In the genomic region with DNA sequence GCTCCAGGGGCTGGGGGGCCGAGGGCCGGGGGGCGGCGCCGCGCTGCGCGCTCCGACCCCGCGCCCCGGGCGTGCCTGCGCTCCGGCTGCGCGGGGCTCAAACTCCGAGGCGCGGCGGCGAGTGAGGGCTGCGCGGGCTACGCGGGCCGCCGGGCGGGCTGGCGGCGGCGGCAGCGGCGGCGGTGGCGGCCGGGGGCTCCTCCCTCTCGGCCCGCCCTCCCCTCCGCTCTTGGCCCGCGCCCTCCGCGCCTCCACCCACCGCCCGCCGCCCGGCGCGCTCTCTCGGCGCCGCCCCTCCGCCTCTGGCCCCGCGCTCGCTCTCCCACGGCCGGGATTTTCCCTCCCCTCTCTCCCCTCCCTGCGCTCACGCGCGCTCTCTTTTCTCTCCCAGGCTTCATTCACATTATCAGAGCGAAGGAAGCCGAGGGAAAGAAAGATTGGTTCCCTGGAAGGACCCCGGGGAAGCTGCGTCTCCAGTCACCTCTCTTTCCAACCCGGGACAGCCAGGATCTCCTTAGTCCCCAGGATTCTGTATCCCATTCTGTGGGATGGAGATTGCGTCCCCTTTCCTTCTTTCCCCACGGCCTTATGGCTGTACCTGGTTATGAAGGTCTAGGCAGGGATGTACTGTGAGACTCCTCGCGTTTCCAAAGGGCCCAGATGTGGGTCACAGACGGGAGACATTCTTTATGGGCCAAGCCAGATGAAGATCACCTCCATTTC, we compare ENCODE assay signal across 9 mouse cellular contexts. TPM values are rescaled to one million over a fixed set of nuclear protein-coding genes. Genes with fewer than 3 reads are reported as not detected.
DNase-seq lines count a peak whose midpoint lies in the region; ATAC-seq and TF ChIP-seq lines count a peak whose summit lies in the region.
"Had no signal": no experiment of that assay in that cellular context is flagged by ENCODE, and none has a peak within 500 bp of the region (broad histone marks: within the 10 kb centered on the region; RNA-seq: fewer than 3 reads in every experiment).

A gene (minus strand): TSS at position 11 of the 723 bp plus-strand sequence.

- no peaks in the 10 kb centered on the region for H3K36me3 ChIP-seq in heart, adult 2 months (ENCODE audit: control insufficient read depth, insufficient read depth, low read length)
- no peaks in the 10 kb centered on the region for H3K36me3 ChIP-seq in embryonic facial prominence, embryonic 14.5 days (ENCODE audit: control insufficient read depth, insufficient read depth, low read length)
- no peaks in the 10 kb centered on the region for H3K36me3 ChIP-seq in kidney, postnatal 0 days (ENCODE audit: insufficient read depth, low read length)
- H3K36me3 ChIP-seq in liver, embryonic 16.5 days (ENCODE audit: control insufficient read depth, insufficient read depth), result no peaks in the 10 kb centered on the region
- no peaks in the 10 kb centered on the region for H3K36me3 ChIP-seq in stomach, embryonic 15.5 days

- H3K9ac ChIP-seq in heart, adult 2 months (ENCODE audit: low read depth, low read length), result no peak within 1 kb of the TSS
- H3K9ac ChIP-seq in embryonic facial prominence, embryonic 14.5 days (ENCODE audit: low read depth, low read length), result peak within 1 kb of the TSS; percentile 65
- peak within 1 kb of the TSS; percentile 37; the same call in 1 of the 2 replicates for H3K9ac ChIP-seq in kidney, postnatal 0 days (ENCODE audit: low read depth, low read length)
- no peak within 1 kb of the TSS for H3K9ac ChIP-seq in liver, embryonic 16.5 days (ENCODE audit: low read depth, low read length)
- peak within 1 kb of the TSS; percentile 12; the same call in 1 of the 2 replicates for H3K9ac ChIP-seq in stomach, embryonic 15.5 days

- ATAC-seq in embryonic facial prominence, embryonic 14.5 days (ENCODE audit: low read depth), result peak; percentile 53
- ATAC-seq in kidney, postnatal 0 days (replicated peaks; ENCODE audit: low FRiP score, low read depth), result no peak
- no peak for ATAC-seq in liver, embryonic 16.5 days (ENCODE audit: low read depth)
- ATAC-seq in stomach, embryonic 15.5 days (ENCODE audit: insufficient read depth, low FRiP score, low read depth), result peak; percentile 45

- peak within 1 kb of the TSS; percentile 96 for H3K4me2 ChIP-seq in embryonic facial prominence, embryonic 14.5 days (ENCODE audit: low read depth, low read length)
- peak within 1 kb of the TSS; percentile 98 for H3K4me2 ChIP-seq in kidney, postnatal 0 days (ENCODE audit: low read length)
- H3K4me2 ChIP-seq in liver, embryonic 16.5 days (ENCODE audit: low read depth, low read length), result peak within 1 kb of the TSS; percentile 38
- peak within 1 kb of the TSS; percentile 97 for H3K4me2 ChIP-seq in stomach, embryonic 15.5 days

- no peak within 1 kb of the TSS for H3K27ac ChIP-seq in heart, adult 2 months
- H3K27ac ChIP-seq in embryonic facial prominence, embryonic 14.5 days (replicated peaks; ENCODE audit: low read depth, low read length), result peak within 1 kb of the TSS; percentile 46; the same call in 1 of the 2 replicates
- H3K27ac ChIP-seq in kidney, postnatal 0 days, result no peak within 1 kb of the TSS
- H3K27ac ChIP-seq in liver, embryonic 16.5 days (ENCODE audit: low read length), result no peak within 1 kb of the TSS
- 0 out of 2 replicates have a peak within 1 kb of the TSS, but pooled peaks have one; percentile 40 for H3K27ac ChIP-seq in stomach, embryonic 15.5 days
- H3K27ac ChIP-seq: macrophage had no signal

- intact Hi-C loops in heart, adult 2 months (cut with DNase I), result no loop called here

- 7% methylated on average over 35 of the region's 73 CpGs for WGBS in heart, adult 2 months
- under 1% methylated on average over 22 of the region's 73 CpGs for WGBS in embryonic facial prominence, embryonic 14.5 days
- 1% methylated on average over 21 of the region's 73 CpGs for WGBS in kidney, postnatal 0 days
- WGBS in liver, embryonic 16.5 days (ENCODE audit: insufficient replicate concordance), result under 1% methylated on average over 27 of the region's 73 CpGs
- WGBS in stomach, embryonic 15.5 days, result 2% methylated on average over 28 of the region's 73 CpGs

- H3K4me1 ChIP-seq in heart, adult 2 months (ENCODE audit: control insufficient read depth, insufficient read depth, low read length), result no peaks in the 10 kb centered on the region
- peaks cover 8% of the 10 kb centered on the region; the same call in 1 of the 2 replicates for H3K4me1 ChIP-seq in embryonic facial prominence, embryonic 14.5 days (ENCODE audit: control insufficient read depth, insufficient read depth, low read length)
- peaks cover 23% of the 10 kb centered on the region for H3K4me1 ChIP-seq in kidney, postnatal 0 days (replicated peaks; ENCODE audit: insufficient read depth, low read length)
- no peaks in the 10 kb centered on the region; the same call in 1 of the 2 replicates for H3K4me1 ChIP-seq in liver, embryonic 16.5 days (ENCODE audit: control insufficient read depth, low read depth, low read length)
- H3K4me1 ChIP-seq in stomach, embryonic 15.5 days, result peaks cover 20% of the 10 kb centered on the region

- TF ChIP-seq CTCF in heart, adult 2 months (IDR thresholded peaks at IDR 0.05), result no peak
- TF ChIP-seq CTCF in kidney, postnatal 0 days (IDR thresholded peaks at IDR 0.05; ENCODE audit: low read depth), result no peak

- peak within 1 kb of the TSS; percentile 40 for H3K4me3 ChIP-seq in heart, adult 2 months
- peak within 1 kb of the TSS; percentile 51 for H3K4me3 ChIP-seq in embryonic facial prominence, embryonic 14.5 days (ENCODE audit: low read depth, low read length)
- peak within 1 kb of the TSS; percentile 59 for H3K4me3 ChIP-seq in kidney, postnatal 0 days (replicated peaks; ENCODE audit: low read depth, low read length)
- H3K4me3 ChIP-seq in liver, embryonic 16.5 days (ENCODE audit: low read depth, low read length), result peak within 1 kb of the TSS; percentile 36
- H3K4me3 ChIP-seq in stomach, embryonic 15.5 days (replicated peaks), result peak within 1 kb of the TSS; percentile 56

- DNase-seq in heart, adult 2 months, result peak; percentile 16 to 30
- no peak for DNase-seq in heart, adult 9 months (ENCODE audit: low spot score in 2 of 2)
- peak; percentile 26 for DNase-seq in MN1 (ENCODE audit: low spot score)
- DNase-seq in embryonic facial prominence, embryonic 14.5 days (ENCODE audit: low spot score), result peak; percentile 67
- peak; percentile 46 for DNase-seq in kidney, postnatal 0 days (ENCODE audit: low spot score)
- DNase-seq in cerebellum, adult 9-11 months, result no peak

- no peaks in the 10 kb centered on the region for H3K9me3 ChIP-seq in embryonic facial prominence, embryonic 14.5 days (ENCODE audit: control insufficient read depth, low read length)
- no peaks in the 10 kb centered on the region for H3K9me3 ChIP-seq in kidney, postnatal 0 days (replicated peaks; ENCODE audit: low read length)
- H3K9me3 ChIP-seq in liver, embryonic 16.5 days (replicated peaks; ENCODE audit: control insufficient read depth, low read length), result no peaks in the 10 kb centered on the region
- no peaks in the 10 kb centered on the region for H3K9me3 ChIP-seq in stomach, embryonic 15.5 days

- TF ChIP-seq EP300 in heart, adult 2 months (IDR thresholded peaks at IDR 0.05; ENCODE audit: insufficient read depth, low read depth, low read length), result no peak

- no peaks in the 10 kb centered on the region for H3K79me2 ChIP-seq in heart, adult 2 months (replicated peaks; ENCODE audit: control insufficient read depth, insufficient read depth, low read length)

- no peak for TF ChIP-seq POLR2A in heart, adult 2 months (IDR thresholded peaks at IDR 0.05; ENCODE audit: insufficient read depth, low read depth, low read length)

- peaks cover 10% of the 10 kb centered on the region for H3K27me3 ChIP-seq in heart, adult 2 months (ENCODE audit: control insufficient read depth, insufficient read depth, low read length)
- H3K27me3 ChIP-seq in embryonic facial prominence, embryonic 14.5 days (replicated peaks; ENCODE audit: control insufficient read depth, insufficient read depth, low read length), result peaks cover 32% of the 10 kb centered on the region
- peaks cover 26% of the 10 kb centered on the region for H3K27me3 ChIP-seq in kidney, postnatal 0 days (ENCODE audit: insufficient read depth, low read length)
- H3K27me3 ChIP-seq in liver, embryonic 16.5 days (ENCODE audit: control insufficient read depth, insufficient read depth, low read depth, low read length), result peaks cover 63% of the 10 kb centered on the region
- H3K27me3 ChIP-seq in stomach, embryonic 15.5 days (replicated peaks), result peaks cover 50% of the 10 kb centered on the region

RNA-seq across cellular contexts. Expression of the gene that starts here (rescaled TPM):
- not detected for total RNA-seq in heart, adult 2 months (2021)
- polyA plus RNA-seq in heart, adult 2 months (2012; rRNA removed), result 0.18 TPM in 1 of 2 replicates, not detected in the other
- polyA plus RNA-seq in embryonic facial prominence, embryonic 14.5 days (2014; fragmentation: Nextera tagmentation; extraction: Ambion mirVana), result 4.8 and 4.9 TPM in 2 replicates
- 0.74 and 1.3 TPM in 2 replicates for polyA plus RNA-seq in kidney, postnatal 0 days (2015; fragmentation: Nextera tagmentation; extraction: Ambion mirVana)
- 0.05 and 0.06 TPM in 2 replicates for polyA plus RNA-seq in liver, embryonic 16.5 days (2015; fragmentation: Nextera tagmentation; extraction: Ambion mirVana)
- polyA plus RNA-seq in stomach, embryonic 15.5 days (2015; fragmentation: Nextera tagmentation; extraction: Ambion mirVana), result 4.4 and 4.8 TPM in 2 replicates
- polyA plus RNA-seq: macrophage had no signal

Comparison
In these comparisons a context has a peak if more than half of its experiments do, and no peak if none do; other contexts are left out.
1. Peak in DNase-seq and H3K4me3 ChIP-seq in heart, adult 2 months; RNA of the gene not detected or under 1 TPM.
2. DNase-seq: peak in MN1 (single experiment), embryonic facial prominence, embryonic 14.5 days (single experiment) and kidney, postnatal 0 days (single experiment); none in heart, adult 9 months (0 of 2) and cerebellum, adult 9-11 months (single experiment).
3. H3K27ac ChIP-seq: peak in embryonic facial prominence, embryonic 14.5 days (single experiment) and stomach, embryonic 15.5 days (single experiment); none in heart, adult 2 months (single experiment), kidney, postnatal 0 days (single experiment) and liver, embryonic 16.5 days (single experiment).
4. H3K9ac ChIP-seq: peak in embryonic facial prominence, embryonic 14.5 days (single experiment), kidney, postnatal 0 days (single experiment) and stomach, embryonic 15.5 days (single experiment); none in heart, adult 2 months (single experiment) and liver, embryonic 16.5 days (single experiment).
5. ATAC-seq: peak in embryonic facial prominence, embryonic 14.5 days (single experiment) and stomach, embryonic 15.5 days (single experiment); none in kidney, postnatal 0 days (single experiment) and liver, embryonic 16.5 days (single experiment).
6. H3K4me2 ChIP-seq: peak in every context shown above with its lines; median percentile 98 in kidney, postnatal 0 days; 97 in stomach, embryonic 15.5 days; 96 in embryonic facial prominence, embryonic 14.5 days; 38 in liver, embryonic 16.5 days.
7. Peak in every context shown above with its lines, with median percentiles within 50 percentile points of each other: H3K4me3 ChIP-seq.